Mouse (Mus musculus) intestine, embryonic 15.5 days (tissue): ENCODE results near the gene Tsr3. TPM values are rescaled to one million over a fixed set of nuclear protein-coding genes. Genes with fewer than 3 reads are reported as not detected.
A peak's percentile ranks its signal among the peaks of the same experiment; 100 is the strongest.

Source experiments
- ATAC-seq: fragments of 200-750 bp; cut with Nextera tagmentation; 2 replicates; pipeline ENCODE4 v1.8.0; 2017; ENCODE audit warnings: moderate TSS enrichment, moderate library complexity
- H3K27ac ChIP-seq: fragments of 300-500 bp; sonication (generic); 2 replicates; pipeline ENCODE4 v1.5.1; 2015; ENCODE audit warnings: mild to moderate bottlenecking, inconsistent platforms
- H3K27me3 ChIP-seq: fragments of 300-500 bp; sonication (generic); replicated peaks from 2 replicates; pipeline ENCODE4 v1.6.1; 2015; ENCODE audit warnings: inconsistent platforms
- H3K36me3 ChIP-seq: fragments of 300-500 bp; sonication (generic); 2 replicates; pipeline ENCODE4 v1.6.1; 2015; ENCODE audit warnings: inconsistent platforms
- H3K4me1 ChIP-seq: fragments of 300-500 bp; sonication (generic); replicated peaks from 2 replicates; pipeline ENCODE4 v1.6.1; 2015; ENCODE audit warnings: inconsistent platforms
- H3K4me2 ChIP-seq: fragments of 300-500 bp; sonication (generic); replicated peaks from 2 replicates; pipeline ENCODE4 v1.6.1; 2015; ENCODE audit warnings: mild to moderate bottlenecking, inconsistent platforms
- H3K4me3 ChIP-seq: fragments of 300-500 bp; sonication (generic); replicated peaks from 2 replicates; pipeline ENCODE4 v1.5.1; 2015; ENCODE audit warnings: inconsistent platforms
- H3K9ac ChIP-seq: fragments of 300-500 bp; sonication (generic); 2 replicates; pipeline ENCODE4 v1.6.1; 2015; ENCODE audit warnings: inconsistent platforms
- H3K9me3 ChIP-seq: fragments of 300-500 bp; sonication (generic); 2 replicates; pipeline ENCODE4 v1.6.1; 2016; ENCODE audit warnings: inconsistent platforms
- WGBS: fragments of 180-500 bp; shearing (Covaris S2); methylation state at CpG from one replicate; pipeline ENCODE4 v1.1.7; 2015; 5-methylcytosine and 5-hydroxymethylcytosine counted together
- polyA plus RNA-seq: library from polyadenylated mRNA; unstranded; fragments of >200 nt; fragmentation: Nextera tagmentation; extraction: Ambion mirVana; gene quantifications from 2 replicates; pipeline ENCODE4 v1.2.1, GENCODE M21; 2015

Gene Tsr3
- polyA plus RNA-seq, 1 experiment from 2014 or later: 37.7 TPM

DNA sequence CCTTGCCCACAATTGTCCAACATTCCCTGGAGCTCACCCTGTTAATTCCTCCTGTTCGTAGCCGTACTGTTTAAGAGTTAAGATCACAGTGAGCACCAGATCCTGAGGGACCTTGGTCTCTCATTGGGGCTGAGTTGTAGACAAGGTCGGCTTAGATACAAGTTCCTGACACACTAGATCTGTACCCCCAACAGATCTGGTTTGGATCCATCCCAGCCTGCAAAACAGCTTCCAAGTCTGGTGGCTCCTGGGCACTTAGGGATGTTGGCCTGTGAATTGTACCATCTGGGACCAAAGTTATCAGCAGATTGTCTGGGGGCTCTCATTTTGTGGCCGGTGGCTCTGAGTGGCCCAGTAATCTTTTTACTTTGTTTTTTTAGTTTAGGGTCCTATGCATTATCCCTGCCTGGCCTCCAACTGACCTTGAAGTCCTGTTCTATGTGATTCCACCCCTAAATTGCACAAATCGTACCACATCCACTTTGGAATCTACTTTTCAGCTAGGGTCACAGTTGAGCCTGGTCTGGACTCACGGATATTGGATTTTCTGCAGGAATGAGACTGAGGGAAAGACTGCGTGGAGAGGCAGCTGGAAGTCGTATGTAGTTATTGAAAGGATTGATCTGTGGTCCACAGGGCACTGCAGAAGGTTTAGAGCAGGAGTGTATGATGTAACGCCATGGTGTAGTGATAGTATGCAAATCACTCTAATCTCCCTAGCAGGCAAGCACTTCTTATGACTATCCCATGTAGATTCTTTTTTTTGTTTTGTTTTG, 34.8 kb downstream of the Tsr3 start, which contains the start of gene Ube2i:
Gene Ube2i, minus strand, starts transcription at position 52 of the 776 bp plus-strand sequence.
- Histone ChIP-seq H3K9me3 (no peaks in the 10 kb centered on the region), H3K4me3 (peak within 1 kb of the TSS; percentile 92), H3K4me2 (peak within 1 kb of the TSS; percentile 74), H3K27me3 (no peaks in the 10 kb centered on the region), H3K9ac (peak within 1 kb of the TSS; percentile 100), H3K27ac (peak within 1 kb of the TSS; percentile 99), H3K4me1 (peaks cover 25% of the 10 kb centered on the region), H3K36me3 (peaks cover 2% of the 10 kb centered on the region; the same call in 1 of the 2 replicates)
- no peak for ATAC-seq
- 81% methylated on average over 9 of the region's 9 CpGs for WGBS

DNA sequence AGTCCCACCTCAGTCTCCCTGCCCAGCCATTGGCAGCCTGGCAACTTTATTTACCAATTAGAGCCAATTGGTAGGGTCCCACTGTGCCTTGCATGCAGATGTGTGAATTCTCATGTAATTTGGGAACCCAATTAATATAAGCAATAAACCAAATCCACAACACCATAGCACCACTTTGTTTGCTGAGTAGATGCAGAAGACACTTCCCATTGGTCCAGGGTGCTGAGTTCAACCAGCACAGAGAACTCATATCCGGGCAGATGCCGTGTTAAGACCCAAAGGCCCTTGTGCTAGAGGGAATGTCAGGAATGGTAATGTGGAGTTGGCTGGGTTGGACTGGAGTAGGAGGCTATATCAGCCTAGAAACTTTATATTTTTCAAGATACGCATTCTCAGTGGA, 35.9 kb downstream of the Tsr3 start:
- H3K4me2 ChIP-seq: no peak overlapping the region
- no peak overlapping the region for H3K4me3 ChIP-seq
- H3K27me3 ChIP-seq: no peaks in the 10 kb centered on the region
- no peak overlapping the region for H3K9ac ChIP-seq
- no peaks in the 10 kb centered on the region for H3K36me3 ChIP-seq
- no peak overlapping the region for H3K27ac ChIP-seq
- ATAC-seq: no peak
- peaks cover 18% of the 10 kb centered on the region for H3K4me1 ChIP-seq
- no peaks in the 10 kb centered on the region for H3K9me3 ChIP-seq
- WGBS: 97% methylated on average over 3 of the region's 3 CpGs

DNA sequence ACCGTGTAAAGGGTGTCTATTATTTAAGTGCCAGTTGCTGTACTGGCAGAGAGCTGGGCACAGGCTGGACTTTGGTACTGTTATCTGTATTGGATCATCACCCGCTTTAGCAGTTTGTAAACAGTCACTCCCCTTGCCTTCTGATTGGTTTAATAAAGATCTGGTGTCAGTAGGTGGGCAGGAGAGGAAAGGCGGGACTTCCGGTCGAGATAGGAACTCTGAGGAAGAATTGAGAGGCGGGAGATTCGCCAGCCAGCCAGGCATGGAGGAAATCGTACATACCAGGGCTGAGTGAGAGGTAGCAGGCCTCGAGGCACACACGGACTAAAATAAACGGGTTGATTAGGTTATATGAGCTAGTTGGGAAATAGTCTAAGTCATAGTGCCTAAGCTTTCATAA, 42.2 kb downstream of the Tsr3 start:
- Histone ChIP-seq H3K4me1 (0 out of 2 replicates have a peak, but pooled peaks cover 2% of the 10 kb centered on the region), H3K9me3 (no peaks in the 10 kb centered on the region), H3K27ac (no peak overlapping the region), H3K9ac (no peak overlapping the region), H3K27me3 (no peaks in the 10 kb centered on the region), H3K4me3 (no peak overlapping the region), H3K4me2 (peak overlapping the region; percentile 15; the same call in 1 of the 2 replicates), H3K36me3 (no peaks in the 10 kb centered on the region)
- 27% methylated on average over 11 of the region's 11 CpGs for WGBS
- ATAC-seq: peak; percentile 77; the same call in 1 of the 2 replicates

DNA sequence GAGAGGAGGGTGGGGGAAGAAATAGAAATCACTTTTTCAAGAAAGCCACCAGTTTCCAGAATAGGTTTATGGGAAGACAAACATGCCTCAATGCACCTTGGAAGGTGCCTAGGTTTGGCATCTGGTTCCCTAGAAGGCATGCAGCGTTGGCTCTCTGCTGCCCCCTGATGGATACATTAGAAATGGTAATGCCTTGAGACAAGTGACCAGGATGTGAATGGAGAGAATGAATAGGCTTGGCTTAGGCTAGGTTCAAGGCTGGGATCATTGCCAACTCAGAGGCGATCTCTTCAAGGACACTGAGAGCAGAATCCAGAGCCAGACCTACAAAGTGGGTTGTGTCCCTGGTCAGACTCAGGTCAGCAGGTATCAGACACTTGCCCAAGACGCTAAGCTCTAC, 45.1 kb downstream of the Tsr3 start:
- no peak for ATAC-seq
- no peak overlapping the region for H3K4me2 ChIP-seq
- no peaks in the 10 kb centered on the region for H3K27me3 ChIP-seq
- H3K4me3 ChIP-seq: no peak overlapping the region
- H3K9me3 ChIP-seq: no peaks in the 10 kb centered on the region
- 23% methylated on average over 3 of the region's 3 CpGs for WGBS
- H3K36me3 ChIP-seq: no peaks in the 10 kb centered on the region
- H3K9ac ChIP-seq: no peak overlapping the region
- H3K27ac ChIP-seq: no peak overlapping the region
- H3K4me1 ChIP-seq: 0 out of 2 replicates have a peak, but pooled peaks cover 2% of the 10 kb centered on the region

DNA sequence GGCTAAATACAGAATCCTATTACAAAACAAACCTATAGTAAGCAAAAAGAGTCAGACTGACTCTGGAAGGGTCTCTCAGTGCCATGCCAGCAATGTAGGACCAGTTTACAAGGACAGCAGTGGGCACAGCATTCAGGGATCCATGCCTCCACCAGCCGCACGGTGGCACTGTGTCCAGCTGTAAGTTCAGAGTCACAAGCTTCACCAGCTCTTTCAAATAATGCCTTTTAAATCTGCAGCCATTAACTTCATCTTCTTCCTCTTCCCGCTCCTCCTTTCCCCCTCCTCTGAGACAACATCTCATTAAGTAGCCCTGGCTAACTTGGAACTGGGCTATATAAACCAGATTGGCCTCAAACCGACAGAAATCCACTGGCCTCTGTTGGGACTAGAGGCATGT, 48.9 kb downstream of the Tsr3 start:
- H3K36me3 ChIP-seq: no peaks in the 10 kb centered on the region
- H3K9ac ChIP-seq: no peak overlapping the region
- WGBS: 17% methylated on average over 4 of the region's 4 CpGs
- no peaks in the 10 kb centered on the region for H3K27me3 ChIP-seq
- no peak overlapping the region for H3K4me2 ChIP-seq
- no peaks in the 10 kb centered on the region for H3K9me3 ChIP-seq
- H3K27ac ChIP-seq: no peak overlapping the region
- H3K4me1 ChIP-seq: no peaks in the 10 kb centered on the region
- no peak for ATAC-seq
- no peak overlapping the region for H3K4me3 ChIP-seq

DNA sequence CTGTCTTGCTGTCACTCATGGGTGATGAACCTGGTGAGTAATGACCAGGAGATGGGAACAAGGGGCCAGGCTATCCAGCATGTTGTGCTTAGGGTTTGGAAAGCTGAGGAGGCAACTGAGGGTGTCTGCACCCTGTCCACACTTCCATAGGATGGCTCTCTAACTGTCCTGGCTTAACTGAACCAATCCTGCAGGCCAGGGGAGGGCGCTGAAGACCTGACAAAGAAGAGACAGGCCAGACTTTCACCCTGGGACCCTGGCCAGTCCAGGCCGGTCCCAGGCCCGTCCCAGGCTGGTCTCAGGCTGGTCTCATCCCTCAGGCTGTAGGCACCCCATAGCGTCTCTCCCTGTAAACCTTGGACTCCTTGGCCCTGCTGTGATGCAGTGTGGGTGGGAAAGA, 50.4 kb downstream of the Tsr3 start:
- Histone ChIP-seq H3K36me3 (no peaks in the 10 kb centered on the region), H3K9me3 (no peaks in the 10 kb centered on the region), H3K4me3 (no peak overlapping the region), H3K4me2 (no peak overlapping the region), H3K9ac (no peak overlapping the region), H3K27me3 (no peaks in the 10 kb centered on the region), H3K27ac (no peak overlapping the region), H3K4me1 (no peaks in the 10 kb centered on the region)
- no peak for ATAC-seq
- WGBS: 19% methylated on average over 4 of the region's 4 CpGs

Other genes with a start within 250 kb of the Tsr3 start
- 5.2 and 5.3 TPM in 2 replicates for gene Cramp1l, start 224.4 kb upstream of the Tsr3 start, polyA plus RNA-seq
- gene Ift140, start 224.1 kb upstream of the Tsr3 start, polyA plus RNA-seq: 12.3 and 14.8 TPM in 2 replicates
- gene Tmem204, start 156.6 kb upstream of the Tsr3 start, polyA plus RNA-seq: 22.8 and 23.2 TPM in 2 replicates
- 34.0 and 39.3 TPM in 2 replicates for gene Telo2, start 124.2 kb upstream of the Tsr3 start, polyA plus RNA-seq
- 0.15 and 0.25 TPM in 2 replicates for gene Ptx4, start 119.4 kb upstream of the Tsr3 start, polyA plus RNA-seq
- 20.3 and 20.4 TPM in 2 replicates for gene Clcn7, start 106.8 kb upstream of the Tsr3 start, polyA plus RNA-seq
- gene Ccdc154, start 77.7 kb upstream of the Tsr3 start, polyA plus RNA-seq: 0.16 and 0.19 TPM in 2 replicates
- gene Gm38655, start 64.7 kb upstream of the Tsr3 start, polyA plus RNA-seq: 1.2 and 1.7 TPM in 2 replicates
- 37.4 and 39.5 TPM in 2 replicates for gene BC003965, start 55.6 kb upstream of the Tsr3 start, polyA plus RNA-seq
- gene Unkl, start 51.8 kb upstream of the Tsr3 start, polyA plus RNA-seq: 6.0 and 6.6 TPM in 2 replicates
- 40.6 and 42.7 TPM in 2 replicates for gene Gnptg, start within 50 bp of the Tsr3 start, polyA plus RNA-seq
- gene Baiap3, start 16.2 kb downstream of the Tsr3 start, polyA plus RNA-seq: 4.0 and 4.3 TPM in 2 replicates
- 490 and 556 TPM in 2 replicates for gene Ube2i, start 34.5 kb downstream of the Tsr3 start, polyA plus RNA-seq
- 0.62 TPM in 1 of 2 replicates, not detected in the other for gene Prss34, start 58.2 kb downstream of the Tsr3 start, polyA plus RNA-seq
- not detected in 2 replicates for gene Prss28, start 68.5 kb downstream of the Tsr3 start, polyA plus RNA-seq
- not detected in 2 replicates for gene Prss29, start 78.5 kb downstream of the Tsr3 start, polyA plus RNA-seq
- gene Tpsab1, start 105.4 kb downstream of the Tsr3 start, polyA plus RNA-seq: not detected in 2 replicates
- gene Tpsb2, start 126.1 kb downstream of the Tsr3 start, polyA plus RNA-seq: 1.9 TPM in 2 replicates
- gene Tpsg1, start 129.1 kb downstream of the Tsr3 start, polyA plus RNA-seq: 14.3 and 17.6 TPM in 2 replicates
- 4.3 and 4.6 TPM in 2 replicates for gene Cacna1h, start 193.6 kb downstream of the Tsr3 start, polyA plus RNA-seq
- gene Tekt4, start 214.4 kb downstream of the Tsr3 start, polyA plus RNA-seq: not detected in 2 replicates